Comparison of ENCODE assay signal across 20 mouse cellular contexts in genomic region chr7:143373265-143373664, GRCm38 (mm10).
DNase-seq lines count a peak whose midpoint lies in the region; ATAC-seq and TF ChIP-seq lines count a peak whose summit lies in the region.
"Had no signal": no experiment of that assay in that cellular context is flagged by ENCODE, and none has a peak within 500 bp of the region (broad histone marks: within the 10 kb centered on the region; RNA-seq: fewer than 3 reads in every experiment).

No protein-coding gene starts in this region.

- peak overlapping the region; percentile 8; the same call in 1 of the 2 replicates for H3K4me2 ChIP-seq in heart, embryonic 16.5 days (ENCODE audit: low read depth, low read length)
- H3K4me2 ChIP-seq: hindbrain, embryonic 13.5 days; liver, embryonic 15.5 days had no signal

- H3K4me3 ChIP-seq in gastrocnemius, adult 2 months = no peak overlapping the region
- H3K4me3 ChIP-seq in heart, embryonic 16.5 days (ENCODE audit: low read length) = no peak overlapping the region
- no peak overlapping the region for H3K4me3 ChIP-seq in heart, adult 2 months
- H3K4me3 ChIP-seq: hindbrain, embryonic 13.5 days; liver, embryonic 15.5 days; megakaryocyte, embryonic 14.5 days had no signal

- no peaks in the 10 kb centered on the region for H3K36me3 ChIP-seq in heart, embryonic 16.5 days (ENCODE audit: control insufficient read depth, insufficient read depth)
- H3K36me3 ChIP-seq in heart, adult 2 months (ENCODE audit: control insufficient read depth, insufficient read depth, low read length) = no peaks in the 10 kb centered on the region
- H3K36me3 ChIP-seq: hindbrain, embryonic 13.5 days; liver, embryonic 15.5 days had no signal

- no peaks in the 10 kb centered on the region for H3K9me3 ChIP-seq in heart, embryonic 16.5 days (replicated peaks; ENCODE audit: control insufficient read depth, low read length)
- H3K9me3 ChIP-seq: hindbrain, embryonic 13.5 days; liver, embryonic 15.5 days; megakaryocyte, embryonic 14.5 days had no signal

- DNase-seq in gastrocnemius, adult 2 months = no peak
- no peak for DNase-seq in gastrocnemius, postnatal 14 days
- DNase-seq in heart, adult 2 months = no peak
- no peak for DNase-seq in cerebellum, adult 9-10 months
- no peak for DNase-seq in adipocyte (ENCODE audit: low spot score)
- DNase-seq: adrenal gland, postnatal 10 days; cerebellum, adult 18-20 months; right cerebral cortex, postnatal 14 days; thymus, postnatal 36 days had no signal

- intact Hi-C loops in gastrocnemius, adult 2 months (cut with DNase I) = no loop called here
- intact Hi-C loops in gastrocnemius, postnatal 14 days (cut with DNase I; ENCODE audit: low total_unique reads) = loop anchor here (5.0 kb wide), 1 partner anchor 64 kb away; no protein-coding TSS in a partner anchor
- intact Hi-C loops in heart, adult 2 months (cut with DNase I) = no loop called here

- no peak for ATAC-seq in heart, embryonic 16.5 days (replicated peaks; ENCODE audit: extremely low read depth, insufficient read depth, low FRiP score)
- ATAC-seq in granulocyte monocyte progenitor cell, adult 5-6 weeks (replicated peaks; ENCODE audit: poor library complexity, severe bottlenecking) = peak; percentile 94
- peak; percentile 79 for ATAC-seq in megakaryocyte, adult 5-6 weeks (ENCODE audit: poor library complexity, severe bottlenecking)
- ATAC-seq: CD4-positive, CD25-positive, alpha-beta regulatory T cell, adult 4 months; forebrain, embryonic 16.5 days; inflammation-experienced regulatory T-cells, adult 6 months; midbrain, embryonic 16.5 days; Patski had no signal

- peak overlapping the region; percentile 48 for H3K9ac ChIP-seq in heart, embryonic 16.5 days (ENCODE audit: low read length)
- H3K9ac ChIP-seq in heart, adult 2 months (ENCODE audit: low read depth, low read length) = no peak overlapping the region
- H3K9ac ChIP-seq: hindbrain, embryonic 13.5 days; liver, embryonic 15.5 days had no signal

- H3K79me2 ChIP-seq in heart, adult 2 months (replicated peaks; ENCODE audit: control insufficient read depth, insufficient read depth, low read length) = no peaks in the 10 kb centered on the region

- H3K27me3 ChIP-seq in heart, embryonic 16.5 days (ENCODE audit: control insufficient read depth, insufficient read depth, low read length) = no peaks in the 10 kb centered on the region
- no peaks in the 10 kb centered on the region for H3K27me3 ChIP-seq in heart, adult 2 months (ENCODE audit: control insufficient read depth, insufficient read depth, low read length)
- H3K27me3 ChIP-seq: liver, embryonic 15.5 days; Patski had no signal

- peaks cover 50% of the 10 kb centered on the region for H3K4me1 ChIP-seq in heart, embryonic 16.5 days (ENCODE audit: control insufficient read depth, insufficient read depth, low read length)
- peaks cover 7% of the 10 kb centered on the region for H3K4me1 ChIP-seq in heart, adult 2 months (ENCODE audit: control insufficient read depth, insufficient read depth, low read length)
- H3K4me1 ChIP-seq: hindbrain, embryonic 13.5 days had no signal

- TF ChIP-seq EP300 in heart, adult 2 months (IDR thresholded peaks at IDR 0.05; ENCODE audit: insufficient read depth, low read depth, low read length) = no peak

- no peak for TF ChIP-seq CTCF in gastrocnemius, adult 2 months (IDR thresholded peaks at IDR 0.05)
- no peak for TF ChIP-seq CTCF in heart, adult 2 months (IDR thresholded peaks at IDR 0.05)

- TF ChIP-seq POLR2A in heart, adult 2 months (IDR thresholded peaks at IDR 0.05; ENCODE audit: insufficient read depth, low read depth, low read length) = no peak

- peak overlapping the region; percentile 43; the same call in 1 of the 2 replicates for H3K27ac ChIP-seq in gastrocnemius, adult 2 months
- peak overlapping the region; percentile 71 for H3K27ac ChIP-seq in heart, embryonic 16.5 days (ENCODE audit: low read length)
- H3K27ac ChIP-seq in heart, adult 2 months = no peak overlapping the region
- H3K27ac ChIP-seq: hindbrain, embryonic 13.5 days; liver, embryonic 15.5 days had no signal

- 51% methylated on average over 3 of the region's 3 CpGs for WGBS in heart, embryonic 16.5 days
- WGBS in heart, adult 2 months = 66% methylated on average over 3 of the region's 3 CpGs
